Mouse (Mus musculus) limb, embryonic 12.5 days (tissue): ENCODE measurements at regions not wholly inside any gene's neighbourhood (a gene's known extent, or its start where the extent isn't known, plus 50 kb on each side); places are given as distances from the start of the nearest gene placed in this dataset.

ENCODE experiments used
- ATAC-seq: fragments of 200-750 bp; cut with Nextera tagmentation; 2 replicates; pipeline ENCODE4 v1.8.0; 2017; ENCODE audit warnings: low read depth, moderate TSS enrichment; ENCODE audit not compliant: insufficient number of reproducible peaks, insufficient read depth, low FRiP score, low TSS enrichment
- H3K27ac ChIP-seq: fragments of 300-500 bp; sonication (generic); 2 replicates; pipeline ENCODE4 v1.5.1; 2016; ENCODE audit warnings: mild to moderate bottlenecking, moderate library complexity
- H3K27me3 ChIP-seq: fragments of 300-500 bp; sonication (generic); 2 replicates; pipeline ENCODE4 v1.6.1; 2016; ENCODE audit warnings: mild to moderate bottlenecking, moderate library complexity
- H3K36me3 ChIP-seq: fragments of 300-500 bp; sonication (generic); 2 replicates; pipeline ENCODE4 v1.6.1; 2016; ENCODE audit warnings: mild to moderate bottlenecking, moderate library complexity
- H3K4me1 ChIP-seq: fragments of 300-500 bp; sonication (generic); replicated peaks from 2 replicates; pipeline ENCODE4 v1.6.1; 2016
- H3K4me2 ChIP-seq: fragments of 300-500 bp; sonication (generic); 2 replicates; pipeline ENCODE4 v1.6.1; 2016; ENCODE audit warnings: mild to moderate bottlenecking, moderate library complexity
- H3K4me3 ChIP-seq: fragments of 300-500 bp; sonication (generic); replicated peaks from 2 replicates; pipeline ENCODE4 v1.5.1; 2016; ENCODE audit warnings: mild to moderate bottlenecking
- H3K9ac ChIP-seq: fragments of 300-500 bp; sonication (generic); replicated peaks from 2 replicates; pipeline ENCODE4 v1.6.1; 2016; ENCODE audit warnings: mild to moderate bottlenecking, moderate library complexity
- H3K9me3 ChIP-seq: fragments of 300-500 bp; sonication (generic); 2 replicates; pipeline ENCODE4 v1.6.1; 2016; ENCODE audit warnings: mild to moderate bottlenecking, moderate library complexity
- WGBS: fragments of 180-500 bp; shearing (Covaris S2); methylation state at CpG from one replicate; pipeline ENCODE4 v1.1.7; 2016; 5-methylcytosine and 5-hydroxymethylcytosine counted together

DNA sequence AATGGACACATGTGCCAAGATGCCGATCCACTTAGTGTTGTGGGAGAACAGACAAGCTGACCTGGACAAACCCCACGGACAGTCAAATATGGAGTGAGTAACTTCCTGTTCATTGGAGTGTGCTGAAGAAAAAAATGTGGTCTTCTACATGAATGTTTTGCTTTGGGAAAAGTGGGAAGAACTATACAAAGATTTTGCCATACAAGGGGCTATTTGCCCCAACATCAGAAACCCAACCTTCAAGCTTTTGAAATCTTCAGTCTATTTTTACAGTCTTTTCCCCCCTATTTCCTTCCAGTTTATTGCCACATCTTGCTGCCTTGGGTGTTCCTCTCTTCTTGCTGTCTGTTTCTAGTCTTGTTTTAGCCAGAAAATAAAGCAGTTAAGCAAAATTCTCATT lies 230.8 kb downstream of the Gsdmc2 start:
- Histone ChIP-seq H3K4me1 (no peaks in the 10 kb centered on the region), H3K27ac (no peak overlapping the region), H3K9ac (no peak overlapping the region), H3K27me3 (no peaks in the 10 kb centered on the region), H3K4me3 (no peak overlapping the region), H3K36me3 (no peaks in the 10 kb centered on the region), H3K9me3 (no peaks in the 10 kb centered on the region), H3K4me2 (no peak overlapping the region)
- ATAC-seq, result no peak
- WGBS, result 88% methylated on average over 2 of the region's 2 CpGs

GRCm38 (mm10) chr15:63613120-63613519 lies 231.9 kb downstream of the Gsdmc2 start:
- no peaks in the 10 kb centered on the region for H3K27me3 ChIP-seq
- no peaks in the 10 kb centered on the region for H3K4me1 ChIP-seq
- H3K4me2 ChIP-seq, result no peak overlapping the region
- no peaks in the 10 kb centered on the region for H3K36me3 ChIP-seq
- H3K27ac ChIP-seq, result no peak overlapping the region
- WGBS, result 72% methylated on average over 1 of the region's 1 CpGs
- no peak overlapping the region for H3K4me3 ChIP-seq
- no peaks in the 10 kb centered on the region for H3K9me3 ChIP-seq
- H3K9ac ChIP-seq, result no peak overlapping the region
- no peak for ATAC-seq

DNA sequence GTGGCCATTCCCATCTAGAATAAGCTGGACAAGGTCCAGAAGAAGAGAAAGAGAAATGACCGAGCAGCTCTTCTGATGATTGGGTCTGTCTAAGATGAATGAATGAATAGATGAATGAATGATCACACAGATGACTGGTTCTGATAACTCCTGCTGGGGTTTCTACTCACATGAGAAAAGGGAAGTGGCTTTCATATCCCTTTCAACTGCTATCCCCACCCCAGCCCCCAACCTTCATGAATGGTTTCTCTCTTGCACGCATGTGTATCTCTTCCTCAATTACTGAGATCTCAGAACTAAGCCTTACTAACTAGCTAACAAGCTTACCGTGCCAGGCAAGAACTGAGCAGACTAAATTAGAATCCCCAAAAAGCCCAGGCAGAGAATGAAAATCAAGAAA lies 233.8 kb downstream of the Gsdmc2 start:
- no peak for ATAC-seq
- Histone ChIP-seq H3K4me2 (no peak overlapping the region), H3K9me3 (no peaks in the 10 kb centered on the region), H3K27me3 (no peaks in the 10 kb centered on the region), H3K4me1 (no peaks in the 10 kb centered on the region), H3K9ac (no peak overlapping the region), H3K4me3 (no peak overlapping the region), H3K36me3 (no peaks in the 10 kb centered on the region), H3K27ac (no peak overlapping the region)
- WGBS, result 91% methylated on average over 3 of the region's 3 CpGs

GRCm38 (mm10) chr15:63603100-63603714 lies 241.8 kb downstream of the Gsdmc2 start:
- Histone ChIP-seq H3K4me3 (no peak overlapping the region), H3K27me3 (no peaks in the 10 kb centered on the region), H3K9ac (no peak overlapping the region), H3K4me2 (no peak overlapping the region), H3K36me3 (no peaks in the 10 kb centered on the region), H3K4me1 (no peaks in the 10 kb centered on the region), H3K9me3 (no peaks in the 10 kb centered on the region), H3K27ac (no peak overlapping the region)
- ATAC-seq, result no peak
- 81% methylated on average over 8 of the region's 8 CpGs for WGBS

DNA sequence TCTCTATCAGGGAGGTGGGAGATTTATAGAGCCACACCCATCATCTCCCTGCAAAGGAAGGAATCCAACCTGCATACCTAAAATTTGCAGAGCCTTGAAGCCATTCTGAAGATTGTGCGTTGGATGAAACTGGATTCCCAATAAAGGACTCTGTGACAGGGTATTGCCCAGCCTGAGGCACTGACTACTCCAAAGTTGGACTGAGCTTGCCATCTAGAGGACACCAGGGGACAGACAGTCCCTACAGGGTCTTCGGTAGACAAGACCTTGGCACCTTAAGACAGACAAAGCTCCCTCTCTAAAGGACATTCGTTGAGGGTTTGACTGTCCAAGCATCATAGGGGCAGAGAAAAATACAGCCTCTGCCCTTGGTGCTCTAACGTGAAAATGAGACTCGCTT lies 243.4 kb downstream of the Gsdmc2 start:
- Histone ChIP-seq H3K27ac (no peak overlapping the region), H3K4me3 (no peak overlapping the region), H3K9me3 (no peaks in the 10 kb centered on the region), H3K27me3 (no peaks in the 10 kb centered on the region), H3K36me3 (no peaks in the 10 kb centered on the region), H3K4me2 (no peak overlapping the region), H3K9ac (no peak overlapping the region), H3K4me1 (no peaks in the 10 kb centered on the region)
- peak; percentile 83 for ATAC-seq
- WGBS, result 44% methylated on average over 5 of the region's 5 CpGs

DNA sequence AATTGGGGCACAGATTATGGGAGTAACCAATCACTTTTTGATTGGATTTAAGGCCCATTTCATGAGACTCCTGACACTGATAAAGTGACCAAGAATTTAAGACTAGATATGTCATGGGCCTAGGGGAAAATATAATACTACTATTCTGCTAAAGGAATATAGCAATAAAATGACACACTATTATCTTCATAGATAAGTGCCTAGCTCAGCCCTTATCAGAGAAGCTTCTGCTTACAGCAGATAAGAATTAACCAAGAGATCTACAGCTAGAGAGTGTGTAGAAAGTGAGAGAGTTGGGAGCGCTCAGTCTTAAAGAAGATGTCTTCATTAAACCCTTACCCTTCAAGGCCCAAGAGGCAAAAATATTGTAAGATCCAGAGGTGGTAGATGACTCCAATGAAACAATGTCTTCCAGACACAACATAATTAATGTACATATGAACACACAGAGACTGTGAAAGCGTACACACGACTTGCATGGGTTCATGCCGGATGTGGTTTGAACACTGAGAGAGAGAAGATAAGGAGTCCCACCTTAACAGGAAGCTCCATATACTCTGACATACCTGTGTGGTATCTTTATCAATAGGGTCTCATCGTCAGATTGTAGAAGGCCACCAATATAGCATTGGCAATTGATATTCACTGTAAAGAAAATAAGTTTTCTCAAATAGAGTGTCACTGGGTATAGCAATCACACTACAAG lies 252.1 kb downstream of the Gsdmc2 start:
- no peaks in the 10 kb centered on the region for H3K36me3 ChIP-seq
- H3K27me3 ChIP-seq, result no peaks in the 10 kb centered on the region
- no peaks in the 10 kb centered on the region for H3K4me1 ChIP-seq
- 95% methylated on average over 5 of the region's 5 CpGs for WGBS
- no peak for ATAC-seq
- H3K4me3 ChIP-seq, result no peak overlapping the region
- H3K27ac ChIP-seq, result no peak overlapping the region
- H3K9ac ChIP-seq, result no peak overlapping the region
- no peak overlapping the region for H3K4me2 ChIP-seq
- H3K9me3 ChIP-seq, result no peaks in the 10 kb centered on the region

DNA sequence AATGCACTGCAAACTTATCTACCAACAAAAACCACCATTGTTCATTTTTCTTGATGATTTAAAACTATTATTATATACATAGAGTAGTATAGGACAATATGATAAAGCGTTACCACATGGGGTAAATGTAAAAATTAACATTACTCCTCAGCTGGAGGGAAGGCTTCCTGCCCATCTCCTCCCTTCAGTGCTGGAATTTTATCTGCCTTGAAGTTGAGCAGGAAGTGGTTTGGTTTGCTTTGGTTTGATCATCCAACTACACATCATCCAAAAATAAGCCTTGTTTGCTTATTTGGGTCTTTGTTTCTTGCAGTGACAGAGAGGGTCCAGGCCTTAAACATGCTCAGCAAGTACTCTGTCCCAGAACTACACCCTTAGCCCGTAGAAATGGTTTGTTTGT lies 285.7 kb downstream of the Gsdmc2 start:
- no peaks in the 10 kb centered on the region for H3K9me3 ChIP-seq
- ATAC-seq, result no peak
- H3K4me3 ChIP-seq, result no peak overlapping the region
- no peaks in the 10 kb centered on the region for H3K27me3 ChIP-seq
- 81% methylated on average over 2 of the region's 2 CpGs for WGBS
- no peak overlapping the region for H3K27ac ChIP-seq
- no peaks in the 10 kb centered on the region for H3K36me3 ChIP-seq
- no peaks in the 10 kb centered on the region for H3K4me1 ChIP-seq
- H3K4me2 ChIP-seq, result no peak overlapping the region
- H3K9ac ChIP-seq, result no peak overlapping the region

GRCm38 (mm10) chr15:63558691-63559090 lies 286.3 kb downstream of the Gsdmc2 start:
- Histone ChIP-seq H3K9me3 (no peaks in the 10 kb centered on the region), H3K9ac (no peak overlapping the region), H3K36me3 (no peaks in the 10 kb centered on the region), H3K27me3 (no peaks in the 10 kb centered on the region), H3K4me2 (no peak overlapping the region), H3K4me1 (no peaks in the 10 kb centered on the region), H3K27ac (no peak overlapping the region), H3K4me3 (no peak overlapping the region)
- no peak for ATAC-seq
- WGBS, result 93% methylated on average over 1 of the region's 1 CpGs

DNA sequence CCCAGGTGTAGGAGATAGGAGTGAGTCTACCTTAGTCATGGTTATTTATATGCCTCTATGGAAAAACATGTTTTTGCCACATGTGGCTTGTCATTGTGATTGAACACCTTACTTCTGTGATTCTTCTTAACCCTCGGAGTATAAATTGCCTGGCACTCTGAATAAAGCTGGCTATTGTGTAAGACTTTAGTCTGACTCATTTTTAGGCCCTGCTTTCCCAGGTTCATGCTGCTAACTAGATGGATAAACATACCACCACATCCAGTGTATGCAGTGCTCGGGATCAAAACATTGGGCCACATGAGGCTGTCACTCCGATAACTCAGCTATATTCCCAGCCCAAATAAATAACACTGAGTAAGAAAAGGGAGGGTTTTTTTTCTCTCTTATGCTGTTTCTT lies 287.2 kb downstream of the Gsdmc2 start:
- Histone ChIP-seq H3K9ac (no peak overlapping the region), H3K9me3 (no peaks in the 10 kb centered on the region), H3K27ac (no peak overlapping the region), H3K36me3 (no peaks in the 10 kb centered on the region), H3K4me1 (no peaks in the 10 kb centered on the region), H3K27me3 (no peaks in the 10 kb centered on the region), H3K4me2 (no peak overlapping the region), H3K4me3 (no peak overlapping the region)
- WGBS, result 72% methylated on average over 3 of the region's 3 CpGs
- no peak for ATAC-seq

- H3K9ac ChIP-seq, result no peak overlapping the region
- H3K36me3 ChIP-seq, result no peaks in the 10 kb centered on the region
- no peaks in the 10 kb centered on the region for H3K9me3 ChIP-seq
- no peak for ATAC-seq
- H3K4me1 ChIP-seq, result no peaks in the 10 kb centered on the region
- H3K4me2 ChIP-seq, result no peak overlapping the region
- 0 out of 2 replicates have a peak overlapping the region, but pooled peaks have one; percentile 35 for H3K27ac ChIP-seq
- 62% methylated on average over 5 of the region's 5 CpGs for WGBS
- no peaks in the 10 kb centered on the region for H3K27me3 ChIP-seq
- H3K4me3 ChIP-seq, result no peak overlapping the region
Observed at GRCm38 (mm10) chr15:63553597-63553996, 291.4 kb downstream of the Gsdmc2 start.

DNA sequence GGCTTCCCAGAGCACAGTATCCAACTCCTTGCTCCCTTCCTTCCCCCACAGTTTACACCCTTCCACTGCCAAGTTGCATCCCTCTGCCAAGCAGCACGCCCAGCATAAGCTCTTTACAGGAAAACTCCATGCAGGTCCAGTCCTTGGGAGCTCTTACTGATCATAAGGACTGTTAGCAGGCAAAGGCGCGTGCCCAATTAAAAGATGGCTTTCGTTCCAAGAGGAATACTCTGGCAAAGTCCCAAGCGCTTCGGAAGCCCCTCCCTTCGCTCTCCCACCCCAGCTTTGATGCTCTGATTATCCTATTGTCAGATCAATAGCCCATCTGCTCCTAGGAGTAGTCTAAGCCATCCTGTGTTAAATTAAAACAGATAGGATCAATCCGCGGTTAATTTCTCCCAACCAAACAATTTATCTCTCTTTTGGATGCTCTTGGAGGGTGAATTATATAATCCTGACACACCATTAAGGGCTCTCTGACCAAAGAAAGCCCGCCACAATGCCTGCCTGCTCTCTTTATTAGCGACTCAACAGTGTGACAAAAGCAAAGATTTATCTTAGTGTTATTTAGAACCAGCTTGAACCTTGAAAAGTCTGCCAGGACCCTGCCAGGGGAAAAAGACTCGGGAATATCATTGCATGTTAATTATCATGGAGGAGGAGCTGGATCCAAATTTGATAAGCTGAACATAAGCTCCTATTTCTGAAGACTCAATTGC lies 312.5 kb downstream of the Gsdmc2 start:
- no peak for ATAC-seq
- Histone ChIP-seq H3K4me1 (no peaks in the 10 kb centered on the region), H3K9me3 (no peaks in the 10 kb centered on the region), H3K4me3 (no peak overlapping the region), H3K27me3 (no peaks in the 10 kb centered on the region), H3K9ac (no peak overlapping the region), H3K27ac (no peak overlapping the region), H3K4me2 (no peak overlapping the region), H3K36me3 (no peaks in the 10 kb centered on the region)
- WGBS, result 67% methylated on average over 12 of the region's 12 CpGs
